In genomic region chr5:92138093-92138621, GRCm38 (mm10) we compare ENCODE assay signal across 8 mouse cellular contexts. TPM values are rescaled to one million over a fixed set of nuclear protein-coding genes. Genes with fewer than 3 reads are reported as not detected.
DNase-seq lines count a peak whose midpoint lies in the region; ATAC-seq lines count a peak whose summit lies in the region.

No protein-coding gene starts in this region.

- peak overlapping the region; percentile 65 for H3K4me3 ChIP-seq in forebrain, embryonic 13.5 days
- H3K4me3 ChIP-seq in limb, embryonic 10.5 days, result peak overlapping the region; percentile 88

- H3K27ac ChIP-seq in forebrain, embryonic 13.5 days, result peak overlapping the region; percentile 46
- peak overlapping the region; percentile 91 for H3K27ac ChIP-seq in limb, embryonic 10.5 days

- H3K4me1 ChIP-seq in forebrain, embryonic 13.5 days, result peaks cover 31% of the 10 kb centered on the region
- peaks cover 36% of the 10 kb centered on the region for H3K4me1 ChIP-seq in limb, embryonic 10.5 days

- ATAC-seq in forebrain, embryonic 13.5 days, result peak; percentile 80
- peak; percentile 40 for ATAC-seq in megakaryocyte-erythroid progenitor cell, adult 5-6 weeks (replicated peaks; ENCODE audit: low FRiP score, low TSS enrichment, poor library complexity, severe bottlenecking)

- H3K9me3 ChIP-seq in forebrain, embryonic 13.5 days (replicated peaks), result no peaks in the 10 kb centered on the region
- no peaks in the 10 kb centered on the region for H3K9me3 ChIP-seq in limb, embryonic 10.5 days (replicated peaks)

- H3K36me3 ChIP-seq in forebrain, embryonic 13.5 days (ENCODE audit: poor library complexity, severe bottlenecking), result 0 out of 2 replicates have a peak, but pooled peaks cover 3% of the 10 kb centered on the region
- 0 out of 2 replicates have a peak, but pooled peaks cover 1% of the 10 kb centered on the region for H3K36me3 ChIP-seq in limb, embryonic 10.5 days
- H3K36me3 ChIP-seq in splenic B cell, adult 2 months (ENCODE audit: control insufficient read depth, insufficient read depth, low read length, poor library complexity, severe bottlenecking), result no peaks in the 10 kb centered on the region

- H3K27me3 ChIP-seq in forebrain, embryonic 13.5 days, result no peaks in the 10 kb centered on the region
- H3K27me3 ChIP-seq in limb, embryonic 10.5 days (ENCODE audit: low read depth, poor library complexity, severe bottlenecking), result no peaks in the 10 kb centered on the region
- H3K27me3 ChIP-seq in splenic B cell, adult 2 months (ENCODE audit: control insufficient read depth, insufficient read depth, low read length, poor library complexity, severe bottlenecking), result no peaks in the 10 kb centered on the region

- 0% methylated on average over 31 of the region's 43 CpGs for WGBS in forebrain, embryonic 13.5 days
- under 1% methylated on average over 43 of the region's 43 CpGs for whole genome bisulfite sequencing in limb, embryonic 10.5 days

- H3K4me2 ChIP-seq in forebrain, embryonic 13.5 days, result peak overlapping the region; percentile 81

- peak overlapping the region; percentile 87 for H3K9ac ChIP-seq in forebrain, embryonic 13.5 days

- peak; percentile 68 for DNase-seq in cerebellum, adult 11-12 months
- no peak for DNase-seq in cerebellum, adult 9-11 months
- DNase-seq in adrenal gland, postnatal 10 days, result peak; percentile 65
- peak; percentile 61 for DNase-seq in heart, postnatal 4 days
- no peak for DNase-seq in limb, embryonic 10.5 days (ENCODE audit: low spot score)
- peak; percentile 61 for DNase-seq in splenic B cell, adult 2 months (ENCODE audit: low read depth, low spot score)

RNA-seq across cellular contexts. Expression of gene Uso1, which starts 0.4 kb away (rescaled TPM):
- 10 to 100 TPM; 64.1 to 71.5 TPM for total RNA-seq in adrenal gland, postnatal 10 days (2021)
- polyA plus RNA-seq in forebrain, embryonic 13.5 days (2015; fragmentation: Nextera tagmentation; extraction: Ambion mirVana), result 42.6 and 43.9 TPM in 2 replicates
- 10 to 100 TPM; 46.4 to 47.3 TPM for total RNA-seq in heart, postnatal 4 days (2021)
- polyA plus RNA-seq in limb, embryonic 10.5 days (2016; fragmentation: Nextera tagmentation; extraction: Ambion mirVana), result 39.0 and 44.7 TPM in 2 replicates
- total RNA-seq in megakaryocyte-erythroid progenitor cell, adult 5-6 weeks (2014; fragmentation: Nextera tagmentation), result 39.3 and 42.0 TPM in 2 replicates
- 12.2 and 13.4 TPM in 2 replicates for total RNA-seq in megakaryocyte-erythroid progenitor cell, adult 5-6 weeks (2017)

RNA-seq across cellular contexts. Expression of gene G3bp2, which starts 54.6 kb away (rescaled TPM):
- 10 to 100 TPM; 92.8 to 96.6 TPM for total RNA-seq in adrenal gland, postnatal 10 days (2021)
- 337 and 342 TPM in 2 replicates for polyA plus RNA-seq in forebrain, embryonic 13.5 days (2015; fragmentation: Nextera tagmentation; extraction: Ambion mirVana)
- 10 to 100 TPM; 81.1 to 82.9 TPM for total RNA-seq in heart, postnatal 4 days (2021)
- 265 and 267 TPM in 2 replicates for polyA plus RNA-seq in limb, embryonic 10.5 days (2016; fragmentation: Nextera tagmentation; extraction: Ambion mirVana)
- total RNA-seq in megakaryocyte-erythroid progenitor cell, adult 5-6 weeks (2014; fragmentation: Nextera tagmentation), result 58.2 and 67.8 TPM in 2 replicates
- 89.5 and 117 TPM in 2 replicates for total RNA-seq in megakaryocyte-erythroid progenitor cell, adult 5-6 weeks (2017)

Comparison
In these comparisons a context has a peak if more than half of its experiments do, and no peak if none do; other contexts are left out.
1. DNase-seq: peak in cerebellum, adult 11-12 months (single experiment), adrenal gland, postnatal 10 days (single experiment), heart, postnatal 4 days (single experiment) and splenic B cell, adult 2 months (single experiment); none in cerebellum, adult 9-11 months (single experiment) and limb, embryonic 10.5 days (single experiment).